Mouse (Mus musculus) myocyte (in vitro differentiated cells): Measurements from ENCODE around the gene Hdac7. TPM values are rescaled to one million over a fixed set of nuclear protein-coding genes. Genes with fewer than 3 reads are reported as not detected.

Experiments
- H3K27me3 ChIP-seq: one replicate; pipeline ENCODE4 v1.6.1; 2011; ENCODE audit not compliant: control insufficient read depth, insufficient read depth, insufficient read length
- H3K36me3 ChIP-seq: one replicate; pipeline ENCODE4 v1.6.1; 2011; ENCODE audit not compliant: control insufficient read depth, insufficient read depth
- H3K4me2 ChIP-seq: one replicate; pipeline ENCODE4 v1.6.1; 2011; ENCODE audit warnings: low read depth, control low read depth
- H3K4me3 ChIP-seq: one replicate; pipeline ENCODE4 v1.5.1; 2011; ENCODE audit warnings: mild to moderate bottlenecking, control low read depth, moderate library complexity
- H3K79me2 ChIP-seq: one replicate; pipeline ENCODE4 v1.6.1; 2011; ENCODE audit not compliant: control insufficient read depth, insufficient read depth
- H3ac ChIP-seq: one replicate; pipeline ENCODE4 v1.6.1; 2011; ENCODE audit not compliant: control insufficient read depth, insufficient read length
- CEBPB ChIP-seq: IDR thresholded peaks from 2 replicates; pipeline ENCODE4 v1.6.1; 2011; ENCODE audit warnings: mild to moderate bottlenecking, moderate library complexity; ENCODE audit not compliant: poor library complexity, insufficient read depth, severe bottlenecking
- E2F4 ChIP-seq: IDR thresholded peaks from one replicate; pipeline ENCODE4 v1.6.1; 2011; ENCODE audit warnings: mild to moderate bottlenecking, control low read depth, moderate library complexity; ENCODE audit not compliant: insufficient read depth
- MAX ChIP-seq: IDR thresholded peaks from one replicate; pipeline ENCODE4 v1.6.1; 2011; ENCODE audit warnings: low read depth, mild to moderate bottlenecking, control low read depth
- MYOD1 ChIP-seq, 3 experiments: IDR thresholded peaks; one replicate each; pipeline ENCODE4 v1.6.1; 2011; ENCODE audit warnings: control low read depth in 2 of 3, low read depth in 2 of 3, mild to moderate bottlenecking in 2 of 3, moderate library complexity in 1 of 3; ENCODE audit not compliant: insufficient read length in 2 of 3, control insufficient read depth in 1 of 3
- MYOG ChIP-seq, 3 experiments: IDR thresholded peaks; one replicate each; pipeline ENCODE4 v1.6.1; 2011; ENCODE audit warnings: control low read depth in 2 of 3, low read depth in 2 of 3, mild to moderate bottlenecking in 2 of 3; ENCODE audit not compliant: insufficient read length in 2 of 3, control insufficient read depth in 1 of 3, insufficient read depth in 1 of 3
- POLR2A ChIP-seq: IDR thresholded peaks from one replicate; pipeline ENCODE4 v1.6.1; 2011; ENCODE audit warnings: low read depth, mild to moderate bottlenecking, control low read depth, moderate library complexity; ENCODE audit not compliant: insufficient read length
- POLR2AphosphoS2 ChIP-seq: IDR thresholded peaks from one replicate; pipeline ENCODE4 v1.6.1; 2011; ENCODE audit warnings: low read depth, control low read depth; ENCODE audit not compliant: insufficient read length
- REST ChIP-seq: IDR thresholded peaks from one replicate; pipeline ENCODE4 v1.6.1; 2011; ENCODE audit warnings: mild to moderate bottlenecking, control low read depth, moderate library complexity; ENCODE audit not compliant: insufficient read depth, insufficient read length
- SRF ChIP-seq: IDR thresholded peaks from one replicate; pipeline ENCODE4 v1.6.1; 2011; ENCODE audit warnings: low read depth; ENCODE audit not compliant: control insufficient read depth, insufficient read length
- TCF12 ChIP-seq: IDR thresholded peaks from one replicate; pipeline ENCODE4 v1.6.1; 2011; ENCODE audit warnings: mild to moderate bottlenecking, control low read depth; ENCODE audit not compliant: poor library complexity, insufficient read depth, severe bottlenecking
- TCF3 ChIP-seq: IDR thresholded peaks from one replicate; pipeline ENCODE4 v1.6.1; 2011; ENCODE audit warnings: low read depth, control low read depth; ENCODE audit not compliant: insufficient read length
- USF1 ChIP-seq: IDR thresholded peaks from one replicate; pipeline ENCODE4 v1.6.1; 2011; ENCODE audit warnings: low read depth, mild to moderate bottlenecking, control low read depth, moderate library complexity
- polyA plus RNA-seq: library from polyadenylated mRNA; unstranded; fragments of >200 nt; fragmentation: generic; extraction: Trizol; gene quantifications from one replicate; pipeline ENCODE4 v1.2.1, GENCODE M21; 2012; ENCODE audit warnings: missing spikeins

Gene Hdac7
- polyA plus RNA-seq, 1 experiment, result 17.4 TPM

- Histone ChIP-seq H3K79me2 (peaks cover 5% of the 10 kb centered on the region), H3K4me2 (no peak overlapping the region), H3K27me3 (no peaks in the 10 kb centered on the region)
Measured at GRCm38 (mm10) chr15:97836153-97836893, 8.0 kb downstream of the Hdac7 start.

GRCm38 (mm10) chr15:97832764-97833479 is 11.4 kb downstream of the Hdac7 start:
- Histone ChIP-seq H3ac (no peak overlapping the region), H3K4me3 (peak overlapping the region; percentile 51), H3K79me2 (peaks cover 32% of the 10 kb centered on the region), H3K4me2 (peak overlapping the region; percentile 96), H3K27me3 (no peaks in the 10 kb centered on the region), H3K36me3 (no peaks in the 10 kb centered on the region)
- TF ChIP-seq MYOD1 (IDR thresholded peaks at IDR 0.05; ENCODE audit: control insufficient read depth in 1 of 3, insufficient read length in 2 of 3, low read depth in 2 of 3) (no peak), TCF3 (no peak), E2F4 (no peak), MYOG (IDR thresholded peaks at IDR 0.05; ENCODE audit: control insufficient read depth in 1 of 3, insufficient read depth in 1 of 3, insufficient read length in 2 of 3, low read depth in 2 of 3) (no peak), USF1 (no peak), SRF (no peak), TCF12 (no peak), REST (no peak)

More at GRCm38 (mm10) chr15:97836153-97836893, 8.0 kb downstream of the Hdac7 start:
- no peak for TF ChIP-seq SRF
- no peak for TF ChIP-seq REST
- no peak for TF ChIP-seq MAX
- TF ChIP-seq E2F4, result no peak
- TF ChIP-seq MYOD1 (IDR thresholded peaks at IDR 0.05; ENCODE audit: control insufficient read depth in 1 of 3, insufficient read length in 2 of 3, low read depth in 2 of 3), result no peak
- no peak for TF ChIP-seq MYOG (IDR thresholded peaks at IDR 0.05; ENCODE audit: control insufficient read depth in 1 of 3, insufficient read depth in 1 of 3, insufficient read length in 2 of 3, low read depth in 2 of 3)
- TF ChIP-seq POLR2A, result no peak
- TF ChIP-seq TCF12, result no peak
- TF ChIP-seq TCF3, result no peak
- no peak for TF ChIP-seq POLR2AphosphoS2
- no peak for TF ChIP-seq USF1
- TF ChIP-seq CEBPB, result no peak
- Histone ChIP-seq H3K4me3 (no peak overlapping the region), H3ac (no peak overlapping the region), H3K36me3 (no peaks in the 10 kb centered on the region)

- peak overlapping the region; percentile 96 for H3K4me2 ChIP-seq
- peak overlapping the region; percentile 68 for H3ac ChIP-seq
- TF ChIP-seq TCF3, result no peak
- no peak for TF ChIP-seq USF1
- TF ChIP-seq MAX, result no peak
- no peak for TF ChIP-seq REST
- no peak for TF ChIP-seq CEBPB
- TF ChIP-seq MYOG (IDR thresholded peaks at IDR 0.05; ENCODE audit: control insufficient read depth in 1 of 3, insufficient read depth in 1 of 3, insufficient read length in 2 of 3, low read depth in 2 of 3), result no peak
- no peak for TF ChIP-seq SRF
- no peak for TF ChIP-seq MYOD1 (IDR thresholded peaks at IDR 0.05; ENCODE audit: control insufficient read depth in 1 of 3, insufficient read length in 2 of 3, low read depth in 2 of 3)
- no peak for TF ChIP-seq E2F4
- TF ChIP-seq TCF12, result no peak
- no peak for TF ChIP-seq POLR2AphosphoS2
- TF ChIP-seq POLR2A, result no peak
- H3K4me3 ChIP-seq, result peak overlapping the region; percentile 51
- no peaks in the 10 kb centered on the region for H3K36me3 ChIP-seq
- no peaks in the 10 kb centered on the region for H3K27me3 ChIP-seq
- peaks cover 33% of the 10 kb centered on the region for H3K79me2 ChIP-seq
Measured at GRCm38 (mm10) chr15:97831987-97832640, 12.2 kb downstream of the Hdac7 start.

GRCm38 (mm10) chr15:97831242-97831986 is 12.9 kb downstream of the Hdac7 start:
- H3K27me3 ChIP-seq, result no peaks in the 10 kb centered on the region
- no peaks in the 10 kb centered on the region for H3K36me3 ChIP-seq
- TF ChIP-seq TCF12 (no peak), POLR2AphosphoS2 (peak; percentile 78), MYOD1 (IDR thresholded peaks at IDR 0.05; ENCODE audit: control insufficient read depth in 1 of 3, insufficient read length in 2 of 3, low read depth in 2 of 3) (peak in 1 of 3 experiments; percentile 24), TCF3 (no peak), CEBPB (no peak), E2F4 (no peak), SRF (no peak), MYOG (IDR thresholded peaks at IDR 0.05; ENCODE audit: control insufficient read depth in 1 of 3, insufficient read depth in 1 of 3, insufficient read length in 2 of 3, low read depth in 2 of 3) (no peak), POLR2A (peak; percentile 77), USF1 (no peak), MAX (no peak), REST (no peak)
- peak overlapping the region; percentile 68 for H3ac ChIP-seq
- H3K4me2 ChIP-seq, result peak overlapping the region; percentile 96
- peaks cover 33% of the 10 kb centered on the region for H3K79me2 ChIP-seq
- peak overlapping the region; percentile 51 for H3K4me3 ChIP-seq
